ENCODE assay signal across 19 mouse cellular contexts in genomic region chr9:44993268-44993667, GRCm38 (mm10). TPM values are rescaled to one million over a fixed set of nuclear protein-coding genes. Genes with fewer than 3 reads are reported as not detected.
"Had no signal": no experiment of that assay in that cellular context is flagged by ENCODE, and none has a peak within 500 bp of the region (broad histone marks: within the 10 kb centered on the region; RNA-seq: fewer than 3 reads in every experiment).

No protein-coding gene starts in this region.

- H3K36me3 ChIP-seq: limb, embryonic 12.5 days; liver, embryonic 13.5 days; lung, embryonic 15.5 days; neural tube, embryonic 15.5 days had no signal

- H3K27me3 ChIP-seq: limb, embryonic 12.5 days; lung, embryonic 15.5 days had no signal

- ATAC-seq: liver, postnatal 0 days had no signal

- H3K4me3 ChIP-seq: limb, embryonic 12.5 days; liver, embryonic 13.5 days; lung, embryonic 15.5 days; myocyte; neural tube, embryonic 15.5 days had no signal

- H3K9me3 ChIP-seq: limb, embryonic 12.5 days; liver, embryonic 13.5 days; lung, embryonic 15.5 days; neural tube, embryonic 15.5 days had no signal

- H3K9ac ChIP-seq: limb, embryonic 12.5 days; liver, embryonic 13.5 days; liver, postnatal 0 days; lung, embryonic 15.5 days; neural tube, embryonic 15.5 days had no signal

- H3K4me2 ChIP-seq: limb, embryonic 12.5 days; liver, embryonic 13.5 days; lung, embryonic 15.5 days; neural tube, embryonic 15.5 days had no signal

- DNase-seq: kidney, postnatal 36 days; layer of hippocampus, adult 9-11 months; layer of hippocampus, postnatal 36 days; liver; liver, embryonic 13.5 days; liver, postnatal 0 days; lung, postnatal 14 days; midbrain, embryonic 14.5 days; right cerebral cortex, adult 18-20 months; right cerebral cortex, postnatal 25 days had no signal

- H3K4me1 ChIP-seq: limb, embryonic 12.5 days; liver, embryonic 13.5 days; lung, embryonic 15.5 days; neural tube, embryonic 15.5 days had no signal

- H3K27ac ChIP-seq: limb, embryonic 12.5 days; liver, embryonic 13.5 days; lung, embryonic 15.5 days; macrophage; neural tube, embryonic 15.5 days had no signal

RNA-seq across cellular contexts. Expression of gene Cd3d, which starts 11.7 kb away (rescaled TPM):
- total RNA-seq: layer of hippocampus, adult 18-20 months; layer of hippocampus, postnatal 36 days; left cerebral cortex, postnatal 36 days had no signal
- polyA plus RNA-seq: kidney, embryonic 16.5 days; limb, embryonic 12.5 days; liver, embryonic 13.5 days; midbrain, embryonic 14.5 days; myocyte; neural tube, embryonic 11.5 days; neural tube, embryonic 15.5 days had no signal

RNA-seq across cellular contexts. Expression of gene Cd3g, which starts 13.0 kb away (rescaled TPM):
- total RNA-seq: layer of hippocampus, adult 18-20 months; layer of hippocampus, postnatal 36 days; left cerebral cortex, postnatal 36 days had no signal
- polyA plus RNA-seq: kidney, embryonic 16.5 days; midbrain, embryonic 14.5 days; neural tube, embryonic 11.5 days; neural tube, embryonic 15.5 days had no signal

RNA-seq across cellular contexts. Expression of gene Cd3e, which starts 16.2 kb away (rescaled TPM):
- total RNA-seq: layer of hippocampus, adult 18-20 months; layer of hippocampus, postnatal 36 days; left cerebral cortex, postnatal 36 days had no signal
- polyA plus RNA-seq: kidney, embryonic 16.5 days; liver, embryonic 13.5 days; liver, postnatal 0 days; macrophage; midbrain, embryonic 14.5 days; myocyte; neural tube, embryonic 11.5 days had no signal

RNA-seq across cellular contexts. Expression of gene Mpzl2, which starts 46.3 kb away (rescaled TPM):
- polyA plus RNA-seq: macrophage, myocyte had no signal
